Mouse (Mus musculus) left cerebral cortex, adult 18-20 months (tissue): ENCODE measurements around the gene Pdf. TPM values are rescaled to one million over a fixed set of nuclear protein-coding genes. Genes with fewer than 3 reads are reported as not detected.
A peak's percentile ranks its signal among the peaks of the same experiment; 100 is the strongest.

ENCODE experiments used
- DNase-seq, 2 experiments: peaks; one replicate each; pipeline ENCODE4 v3.0.0; 2021 to 2022; ENCODE audit warnings: low spot score in 2 of 2, mixed read lengths in 1 of 2
- long read RNA-seq, 2 experiments: library from polyadenylated mRNA; stranded (forward); transcript quantifications; one replicate each; pipeline ENCODE4 v2.0.0; 2021
- total RNA-seq, 2 experiments: library from RNA; stranded (reverse); gene quantifications; 2 replicates each; pipeline ENCODE4 v1.2.3; 2021

Gene Pdf
- 10 to 100 TPM; 23.8 to 26.3 TPM for total RNA-seq
- long read RNA-seq, experiment 1, transcript Pdf-201 (2 exons, 1,306 nt), result major isoform, 64 of 66 reads
- long read RNA-seq, experiment 1, partial matches to known transcripts, result 0 of 66 reads
- long read RNA-seq, experiment 1, other reads (novel, unspliced or antisense), result 2 of 66 reads
- long read RNA-seq, experiment 2, transcript Pdf-201 (2 exons, 1,306 nt), result major isoform, 47 of 50 reads
- long read RNA-seq, experiment 2, partial matches to known transcripts, result 0 of 50 reads
- long read RNA-seq, experiment 2, other reads (novel, unspliced or antisense), result 3 of 50 reads

- peak; percentile 82 to 87 for DNase-seq
Observed at GRCm38 (mm10) chr8:107048061-107048941, at the start of gene Pdf. TSS of gene Pdf (minus strand) at chr8:107048614.

GRCm38 (mm10) chr8:107096366-107097036, 48.1 kb upstream of the Pdf start, which contains the start of gene Terf2:
TSS of gene Terf2 (minus strand) at chr8:107096547.
- peak; percentile 91 to 96 for DNase-seq

GRCm38 (mm10) chr8:107095717-107096365, 47.4 kb upstream of the Pdf start:
- no peak for DNase-seq

- DNase-seq, result no peak
Observed at GRCm38 (mm10) chr8:107090531-107090930, 42.1 kb upstream of the Pdf start.

- DNase-seq, result no peak
Observed at GRCm38 (mm10) chr8:107088526-107089063, 40.2 kb upstream of the Pdf start.

- DNase-seq, result no peak
Observed at GRCm38 (mm10) chr8:107086018-107086417, 37.6 kb upstream of the Pdf start.

- no peak for DNase-seq
Observed at GRCm38 (mm10) chr8:107085358-107085757, 36.9 kb upstream of the Pdf start.

GRCm38 (mm10) chr8:107076239-107076888, 27.9 kb upstream of the Pdf start:
- DNase-seq, result no peak

GRCm38 (mm10) chr8:107074128-107074527, 25.7 kb upstream of the Pdf start:
- no peak for DNase-seq

- no peak for DNase-seq
Observed at GRCm38 (mm10) chr8:107073706-107074105, 25.3 kb upstream of the Pdf start.

GRCm38 (mm10) chr8:107065511-107066496, 17.4 kb upstream of the Pdf start, which contains the start of gene Tmed6:
TSS of gene Tmed6 (minus strand) at chr8:107065644.
- no peak for DNase-seq

GRCm38 (mm10) chr8:107062613-107063012, 14.2 kb upstream of the Pdf start:
- no peak for DNase-seq

GRCm38 (mm10) chr8:107056973-107057369, 8.6 kb upstream of the Pdf start:
- no peak for DNase-seq

- peak; percentile 96 to 98 for DNase-seq
Observed at GRCm38 (mm10) chr8:107056076-107056972, 7.9 kb upstream of the Pdf start, which contains the start of the genes Cog8 and Nip7. TSS of gene Cog8 (minus strand) at chr8:107056689. TSS of gene Nip7 (plus strand) at chr8:107056877.

- no peak for DNase-seq
Observed at GRCm38 (mm10) chr8:107052046-107052445, 3.6 kb upstream of the Pdf start.

GRCm38 (mm10) chr8:107049480-107049879, 1.1 kb upstream of the Pdf start:
- no peak for DNase-seq

GRCm38 (mm10) chr8:107046976-107047375, 1.4 kb downstream of the Pdf start:
- DNase-seq, result no peak

- no peak for DNase-seq
Observed at GRCm38 (mm10) chr8:107045478-107045877, 2.9 kb downstream of the Pdf start.
